Mouse (Mus musculus) kidney, adult 9 months (tissue): Measurements from ENCODE around the gene Madd.
A peak's percentile ranks its signal among the peaks of the same experiment; 100 is the strongest.

Experiments used
- DNase-seq: peaks from one replicate; pipeline ENCODE4 v3.0.0; 2022

Gene Madd

DNA sequence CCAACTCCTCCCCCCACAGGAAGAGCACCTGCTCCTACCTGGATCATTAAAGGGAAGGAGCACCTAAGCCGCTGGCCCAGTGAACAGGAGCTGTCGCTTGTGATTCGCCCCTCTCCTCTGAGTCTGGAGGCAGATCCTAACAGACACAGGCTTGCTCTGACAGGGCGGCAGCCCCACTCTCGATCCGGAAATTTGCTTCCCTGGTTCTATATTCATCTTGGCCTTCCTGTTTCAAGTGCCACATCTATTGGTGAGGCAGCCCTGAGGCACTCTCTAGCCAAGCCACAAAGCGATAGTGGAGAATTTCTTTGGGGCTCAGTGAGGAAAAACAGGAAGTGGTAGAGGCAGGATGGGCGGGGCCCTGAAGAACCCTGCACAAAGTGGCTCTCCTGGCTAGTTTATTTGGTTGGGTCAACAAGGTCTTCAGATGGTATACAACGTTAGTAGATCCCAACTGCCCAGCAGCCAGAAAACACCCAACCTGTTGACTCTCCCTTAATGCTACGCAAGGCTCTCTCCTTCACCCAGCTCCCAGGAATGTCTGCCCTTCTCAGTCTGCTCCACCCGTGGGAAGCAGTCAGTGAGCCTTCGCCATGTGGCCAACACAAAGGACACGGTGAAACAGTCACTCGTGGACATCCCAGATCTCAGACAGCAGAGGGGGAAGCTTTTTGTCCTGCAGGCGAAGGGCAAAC lies at the start of gene Madd:
Gene Madd (minus strand): TSS at position 127 of the 695 bp plus-strand sequence.
- DNase-seq = peak; percentile 63

DNA sequence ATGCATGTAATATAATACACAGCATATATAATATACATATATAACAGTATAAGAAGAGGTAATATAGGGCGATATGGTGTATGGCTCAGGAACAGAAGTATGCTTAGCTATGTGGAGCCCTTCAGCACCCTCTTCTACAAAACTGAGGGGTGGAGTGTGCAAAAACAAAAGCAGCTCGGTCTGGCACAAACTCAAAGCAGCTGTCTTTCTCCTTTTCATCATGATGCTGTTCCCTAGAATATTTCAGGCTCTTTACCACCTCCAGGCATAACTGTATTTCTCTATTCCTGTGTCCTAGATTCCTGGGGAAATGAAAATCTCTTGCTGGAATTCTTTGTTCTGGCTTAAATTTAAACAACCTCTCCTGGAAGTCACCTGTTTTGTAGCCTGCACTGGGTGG lies 46.1 kb upstream of the Madd start:
- DNase-seq = no peak

DNA sequence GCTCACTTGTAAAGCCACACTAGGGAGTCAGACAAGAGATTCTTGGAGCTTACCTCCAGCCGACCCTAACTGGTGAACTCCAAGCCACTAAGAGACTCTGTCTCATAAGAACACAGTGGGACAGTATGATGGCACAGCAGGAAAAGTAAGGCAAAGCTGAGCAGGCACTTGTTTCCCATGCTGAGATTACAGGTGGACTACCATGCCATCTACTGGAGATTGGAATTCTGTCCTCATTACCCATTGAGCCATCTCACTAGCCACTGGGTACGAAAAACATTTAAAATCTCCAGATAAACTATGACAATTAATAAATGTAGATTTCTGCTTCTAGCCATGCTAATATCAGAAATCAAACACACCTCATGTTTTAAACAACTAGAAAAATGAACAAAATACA lies 40.0 kb upstream of the Madd start:
- DNase-seq = no peak

- no peak for DNase-seq
These were observed 36.9 kb upstream of the Madd start for GRCm38 (mm10) chr2:91220501-91220900.

GRCm38 (mm10) chr2:91217032-91217431 lies 33.4 kb upstream of the Madd start:
- DNase-seq = no peak

DNA sequence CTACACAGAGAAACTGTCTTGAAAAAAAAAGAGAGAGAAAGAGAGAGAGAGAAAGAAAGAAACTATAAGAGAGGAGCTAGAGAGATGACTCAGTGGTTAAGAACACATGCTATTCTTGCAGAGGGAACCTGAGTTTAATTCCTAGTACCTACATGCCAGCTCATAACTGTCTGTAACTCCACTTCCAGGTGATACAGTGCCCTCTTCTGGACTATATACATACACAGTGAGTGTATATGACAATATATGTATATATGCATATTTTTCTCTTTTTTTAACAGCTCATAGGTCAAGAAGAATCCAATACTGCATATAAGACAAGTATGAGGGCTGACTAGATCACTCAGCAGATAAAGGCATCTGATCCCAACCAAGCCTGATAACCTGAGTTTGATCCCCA lies 29.7 kb upstream of the Madd start:
- no peak for DNase-seq

DNA sequence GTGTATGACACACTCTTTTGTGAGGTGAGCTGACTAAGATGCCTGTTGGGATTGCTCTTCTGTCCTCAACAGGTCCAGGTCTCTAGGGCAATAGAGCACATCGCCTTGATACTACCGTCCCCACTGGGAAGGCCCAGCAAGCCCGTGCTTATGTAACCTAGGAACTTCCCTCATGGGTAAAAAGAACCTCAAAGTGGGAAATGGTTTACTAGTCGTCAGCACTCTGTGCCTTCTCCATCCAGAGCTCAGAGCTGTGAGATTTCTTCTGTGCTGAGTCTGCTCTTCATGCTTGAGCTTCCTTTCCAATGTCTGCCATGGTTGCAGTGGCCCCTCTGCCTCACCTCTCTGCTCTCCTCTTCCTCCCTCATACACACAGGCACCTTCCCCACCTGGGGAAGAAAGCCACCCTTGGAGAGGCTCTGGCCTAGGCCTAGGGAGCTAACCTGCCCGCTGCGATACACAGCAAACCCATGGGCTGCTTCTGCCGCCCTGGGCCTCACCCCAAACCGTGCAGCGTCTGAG lies 22.7 kb upstream of the Madd start:
- DNase-seq = no peak

- peak; percentile 20 for DNase-seq
These were observed 19.5 kb upstream of the Madd start for GRCm38 (mm10) chr2:91202972-91203656.

GRCm38 (mm10) chr2:91202222-91202971 lies 18.8 kb upstream of the Madd start, which contains the start of the genes Nr1h3 and Acp2:
Gene Nr1h3 (minus strand): TSS chr2:91202834.
Gene Acp2 (plus strand): TSS chr2:91202885.
- DNase-seq = peak; percentile 97

DNA sequence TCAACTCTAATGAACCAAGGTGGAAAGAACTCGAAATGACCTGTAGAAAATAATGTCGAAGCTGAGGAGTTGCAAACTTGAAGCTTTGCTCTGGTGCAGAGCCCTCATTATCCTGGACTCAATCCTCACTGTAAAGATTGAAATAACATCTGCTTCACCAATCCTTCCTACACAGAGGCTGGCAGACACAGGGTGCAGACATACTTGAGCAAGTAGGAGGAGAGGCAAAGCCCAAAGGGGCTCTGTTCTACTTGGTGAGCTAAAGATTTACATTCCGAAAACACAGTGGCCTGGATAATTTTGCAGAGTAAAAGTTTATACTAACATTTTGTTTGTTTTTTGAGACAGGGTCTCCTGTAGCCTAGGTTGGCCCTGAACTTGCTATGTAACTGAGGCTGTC lies 15.3 kb upstream of the Madd start:
- DNase-seq = no peak

DNA sequence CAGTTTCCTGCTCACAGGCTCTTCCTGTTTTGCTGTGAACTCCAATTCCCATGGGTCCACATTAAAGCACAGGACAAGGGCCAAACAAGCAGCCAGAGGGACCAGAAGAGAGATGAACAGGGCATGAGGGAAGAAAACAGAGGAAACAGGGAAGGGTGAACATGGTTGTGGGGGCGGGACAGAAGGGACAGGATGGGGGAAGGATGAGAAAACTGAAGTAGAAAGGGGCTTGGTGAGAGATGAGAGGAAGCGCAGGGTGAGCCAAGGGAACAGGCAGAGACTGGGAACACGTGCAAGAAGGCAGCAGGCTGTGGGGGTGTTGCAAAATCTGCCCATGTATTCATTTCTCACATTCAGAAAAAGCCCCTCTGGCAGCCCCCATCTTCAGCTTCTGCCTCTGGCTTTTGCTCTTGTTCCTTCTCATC lies 13.0 kb upstream of the Madd start:
- peak; percentile 52 for DNase-seq

GRCm38 (mm10) chr2:91194624-91195332 lies 11.1 kb upstream of the Madd start:
- peak; percentile 91 for DNase-seq

DNA sequence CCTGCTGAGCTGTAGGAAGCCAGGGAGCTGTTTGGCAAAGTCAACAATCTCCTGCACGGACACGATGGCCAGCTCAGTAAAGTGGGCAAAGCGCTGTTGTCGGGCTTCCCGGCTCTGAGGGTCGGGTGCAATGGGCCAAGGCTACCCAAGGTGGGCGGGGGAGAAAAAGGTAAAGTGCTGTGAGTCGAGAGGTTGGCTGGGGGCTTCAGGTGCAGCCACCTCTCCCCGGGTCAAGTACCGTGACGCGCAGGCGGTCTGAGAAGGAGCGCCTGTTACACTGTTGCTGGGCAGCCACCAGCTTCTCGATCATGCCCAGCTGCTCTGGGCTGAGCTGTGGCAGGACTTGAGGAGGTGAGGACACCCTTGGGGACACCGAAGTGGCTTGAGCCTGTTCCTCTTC lies 6.9 kb upstream of the Madd start:
- DNase-seq = no peak

GRCm38 (mm10) chr2:91187431-91187830 lies 3.8 kb upstream of the Madd start:
- no peak for DNase-seq

DNA sequence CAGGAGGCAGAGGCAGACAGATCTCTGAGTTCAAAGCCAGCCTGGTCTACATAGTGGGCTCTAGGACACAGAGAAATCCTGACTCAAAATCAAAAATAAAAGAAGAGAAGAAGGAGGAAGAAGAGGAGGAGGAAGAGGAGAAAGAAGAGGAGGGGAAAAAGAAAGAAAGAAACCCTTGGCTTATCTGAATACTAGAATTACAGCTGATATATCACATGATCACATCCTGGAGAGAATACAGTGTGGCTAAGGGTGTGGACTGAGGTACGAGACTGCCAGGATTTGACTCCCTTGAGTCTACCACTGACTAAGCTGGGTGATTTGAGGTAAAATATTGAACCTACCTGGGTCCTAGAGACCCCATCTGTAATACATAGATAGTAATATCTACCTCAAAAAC lies 2.6 kb upstream of the Madd start:
- no peak for DNase-seq

DNA sequence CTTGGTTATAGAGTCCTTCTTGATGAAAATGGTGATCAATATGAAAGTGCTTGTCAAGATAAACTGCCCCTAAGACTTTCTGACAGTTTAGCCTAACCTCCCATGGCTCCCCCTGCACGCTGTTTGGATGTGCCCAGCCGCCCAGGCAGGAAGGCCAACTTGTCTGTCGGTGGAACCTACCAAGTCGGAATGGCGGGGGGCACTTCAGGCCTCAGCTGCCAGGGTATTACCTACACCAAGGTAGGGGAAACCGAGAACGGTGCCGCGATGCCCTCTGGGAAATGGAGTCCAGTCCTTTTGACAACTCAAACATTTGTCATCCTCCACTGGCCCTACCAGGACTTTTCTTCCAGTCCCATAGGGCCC lies 506 bp downstream of the Madd start:
- peak; percentile 98 for DNase-seq

DNA sequence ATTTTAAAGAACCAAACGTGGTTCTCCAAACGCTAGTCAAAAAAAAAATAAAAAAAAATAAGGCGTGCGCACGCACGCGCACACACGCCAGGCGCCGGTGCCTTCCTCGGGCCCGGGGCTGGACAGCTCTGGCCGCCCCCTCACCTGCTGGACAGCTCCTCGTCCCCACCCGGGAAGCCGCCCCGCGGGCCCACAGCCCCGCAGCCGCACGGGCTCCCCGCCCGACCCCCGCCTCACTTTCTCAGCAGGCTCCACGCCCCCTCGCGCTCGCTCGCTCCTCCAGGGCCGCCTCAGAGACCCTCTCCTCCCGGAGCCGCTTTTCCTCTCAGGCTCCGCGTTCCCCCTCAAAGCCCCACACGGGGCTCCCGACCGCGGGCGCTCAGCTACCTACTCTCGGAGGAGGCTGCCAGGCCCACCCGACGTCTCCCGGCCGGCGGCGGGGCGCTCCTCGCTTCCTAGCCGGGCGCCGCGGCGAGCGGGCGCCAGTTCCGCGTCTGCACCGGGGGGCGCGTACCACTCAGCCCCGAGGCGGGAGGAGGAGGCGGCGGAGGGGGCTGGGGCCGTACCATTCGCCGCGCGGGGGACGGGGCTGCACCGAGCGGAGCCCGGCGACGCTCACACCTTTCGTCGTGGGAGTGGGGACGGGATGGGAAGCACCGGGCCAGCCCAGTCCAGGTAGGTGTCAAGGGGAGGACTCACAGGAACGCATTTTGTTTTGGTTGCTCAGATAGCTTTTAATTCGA lies 1.1 kb downstream of the Madd start:
- DNase-seq = peak; percentile 18

DNA sequence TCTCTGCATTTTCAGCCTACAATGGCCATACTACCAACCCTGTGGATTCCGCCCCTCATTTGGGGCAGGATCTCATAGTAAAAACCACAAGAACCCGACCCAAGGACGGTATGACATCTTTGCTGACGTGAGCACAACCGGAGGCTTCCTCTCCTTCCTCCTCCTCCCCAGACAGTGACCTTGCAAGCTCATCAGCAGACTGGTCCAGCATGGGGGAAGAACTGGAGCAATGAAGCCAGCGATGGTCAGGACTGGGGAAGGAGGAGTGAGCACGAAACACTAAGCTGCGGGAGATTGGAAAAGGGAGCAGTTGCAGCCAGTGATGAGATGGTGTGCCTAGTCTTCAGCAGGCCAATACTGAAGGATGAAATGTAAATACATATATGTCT lies 1.6 kb downstream of the Madd start:
- DNase-seq = no peak

DNA sequence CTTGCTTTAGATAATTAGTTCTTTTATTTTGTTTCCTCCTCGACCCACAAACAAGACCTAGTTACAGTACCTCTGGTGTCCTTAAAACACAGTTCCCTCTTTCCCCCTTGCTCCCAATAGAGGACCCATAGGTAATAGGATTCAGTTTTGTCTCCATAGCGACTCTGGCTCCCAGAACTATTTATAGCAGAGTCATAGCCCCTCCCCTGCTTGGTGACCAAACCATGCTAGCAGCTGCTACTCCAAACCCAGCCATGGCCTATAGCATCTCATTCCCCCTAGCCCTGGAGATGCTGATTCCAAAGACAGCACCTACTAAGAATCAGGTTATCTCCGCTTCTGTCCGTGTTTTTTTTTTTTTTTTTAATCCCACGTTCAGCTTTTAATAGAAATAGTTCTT lies 2.9 kb downstream of the Madd start:
- no peak for DNase-seq

DNA sequence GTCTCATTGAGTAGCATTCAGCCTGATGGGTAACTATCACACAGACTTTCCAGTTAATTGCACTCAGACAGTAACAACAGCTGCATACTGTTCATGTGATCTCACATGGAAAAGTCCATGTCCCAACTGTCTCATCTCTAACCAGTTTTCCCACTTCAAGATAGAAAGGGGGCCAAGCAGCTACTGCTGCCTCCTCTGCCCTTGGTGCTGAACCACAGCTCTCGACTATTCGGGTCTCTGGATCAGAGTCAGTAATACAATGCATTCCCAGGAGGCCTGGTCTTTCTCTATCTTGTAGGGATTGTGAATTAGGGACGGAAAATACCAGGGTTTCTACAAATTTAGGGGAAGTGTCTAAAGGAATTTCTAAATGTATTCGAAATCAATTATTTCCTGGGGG lies 3.8 kb downstream of the Madd start:
- no peak for DNase-seq

GRCm38 (mm10) chr2:91176234-91176633 lies 7.4 kb downstream of the Madd start:
- no peak for DNase-seq

- DNase-seq = no peak
These were observed 8.1 kb downstream of the Madd start for GRCm38 (mm10) chr2:91175490-91175889.
